Mouse (Mus musculus) kidney, adult 10 weeks (tissue): Measurements from ENCODE around the gene Uqcc2. TPM values are rescaled to one million over a fixed set of nuclear protein-coding genes. Genes with fewer than 3 reads are reported as not detected.

ENCODE experiments used
- polyA plus RNA-seq: library from polyadenylated mRNA; stranded (reverse); fragments of 350-450 nt; fragmentation: Illumina TruSeq; extraction: RNeasy Lipid Tissue Mini Kit (QIAGEN cat#74804); gene quantifications from one replicate; pipeline ENCODE4 v1.2.3, GENCODE M21; 2014; ENCODE audit warnings: low read depth, low replicate concordance

Gene Uqcc2
- 5.7 TPM for polyA plus RNA-seq

GRCm38 (mm10) chr17:27133551-27134141 lies at the start of gene Uqcc2:
TSS of gene Uqcc2 (minus strand) at chr17:27133916.

GRCm38 (mm10) chr17:27167545-27167944 lies 33.8 kb upstream of the Uqcc2 start, which contains the start of gene Ip6k3:
TSS of gene Ip6k3 (minus strand) at chr17:27167795.

Other genes starting within 250 kb of the Uqcc2 start
- gene Kifc5b, start 216.8 kb downstream of the Uqcc2 start, polyA plus RNA-seq, result not detected
- gene Phf1, start 200.9 kb downstream of the Uqcc2 start, polyA plus RNA-seq, result 1.3 TPM
- gene Cuta, start 194.3 kb downstream of the Uqcc2 start, polyA plus RNA-seq, result 14.8 TPM
- gene Syngap1, start 192.7 kb downstream of the Uqcc2 start, polyA plus RNA-seq, result 0.57 TPM
- gene Zbtb9, start 160.7 kb downstream of the Uqcc2 start, polyA plus RNA-seq, result 10.8 TPM
- gene Bak1, start 104.9 kb downstream of the Uqcc2 start, polyA plus RNA-seq, result 0.36 TPM
- gene Itpr3, start 76.6 kb downstream of the Uqcc2 start, polyA plus RNA-seq, result 0.28 TPM
- 0.16 TPM for gene Ip6k3, start 33.9 kb upstream of the Uqcc2 start, polyA plus RNA-seq
- 1.3 TPM for gene Lemd2, start 70.6 kb upstream of the Uqcc2 start, polyA plus RNA-seq